Mouse (Mus musculus): ENCODE results near the gene Apol10a. TPM values are rescaled to one million over a fixed set of nuclear protein-coding genes. Genes with fewer than 3 reads are reported as not detected.
"Not testable (repeated sequence)": the region's sequence is repeated elsewhere in the genome, so short reads cannot be mapped to it uniquely, and the experiment has no call there.

Gene Apol10a
- not detected for total RNA-seq (2021)
- long read RNA-seq, experiment 1: 0 reads
- long read RNA-seq, experiment 2: 0 reads

- H3K4me3 ChIP-seq; DNase-seq; intact Hi-C loops (cut with DNase I); H3K27ac ChIP-seq: not testable (repeated sequence)
Observed at GRCm38 (mm10) chr15:77476693-77477092, at the start of gene Apol10a. Apol10a (plus strand) TSS chr15:77477047.

- not testable (repeated sequence) for H3K4me3 ChIP-seq, DNase-seq, H3K27ac ChIP-seq
- intact Hi-C loops (cut with DNase I): loop anchor here (10.0 kb wide), 1 partner anchor 286 kb away; no protein-coding TSS in a partner anchor
Observed at GRCm38 (mm10) chr15:77428690-77429448, 48.0 kb upstream of the Apol10a start.

GRCm38 (mm10) chr15:77444746-77445145 lies 32.1 kb upstream of the Apol10a start:
- H3K4me3 ChIP-seq; DNase-seq; H3K27ac ChIP-seq; intact Hi-C loops (cut with DNase I): not testable (repeated sequence)

- H3K4me3 ChIP-seq; DNase-seq; H3K27ac ChIP-seq; intact Hi-C loops (cut with DNase I): not testable (repeated sequence)
Observed at GRCm38 (mm10) chr15:77445668-77446067, 31.2 kb upstream of the Apol10a start.

GRCm38 (mm10) chr15:77447392-77447791 lies 29.5 kb upstream of the Apol10a start, which contains the start of gene Apol7b:
Apol7b (minus strand) TSS chr15:77447492.
- intact Hi-C loops (cut with DNase I); DNase-seq; H3K27ac ChIP-seq; H3K4me3 ChIP-seq: not testable (repeated sequence)

- H3K4me3 ChIP-seq; intact Hi-C loops (cut with DNase I); H3K27ac ChIP-seq: not testable (repeated sequence)
- DNase-seq: peak; percentile 22
- TF ChIP-seq CTCF (IDR thresholded peaks at IDR 0.05): peak; percentile 32
Observed at GRCm38 (mm10) chr15:77449927-77450326, 26.9 kb upstream of the Apol10a start.

GRCm38 (mm10) chr15:77474699-77475390 lies 2.0 kb upstream of the Apol10a start:
- H3K27ac ChIP-seq; H3K4me3 ChIP-seq; DNase-seq; intact Hi-C loops (cut with DNase I): not testable (repeated sequence)

- DNase-seq: no peak
- Histone ChIP-seq H3K27ac (no peak overlapping the region), H3K4me3 (no peak overlapping the region)
- no peak for TF ChIP-seq CTCF (IDR thresholded peaks at IDR 0.05)
- intact Hi-C loops (cut with DNase I): no loop called here
Observed at GRCm38 (mm10) chr15:77482140-77482794, 5.4 kb downstream of the Apol10a start.

GRCm38 (mm10) chr15:77493181-77493580 lies 16.3 kb downstream of the Apol10a start:
- H3K4me3 ChIP-seq; H3K27ac ChIP-seq; DNase-seq; intact Hi-C loops (cut with DNase I): not testable (repeated sequence)

- H3K27ac ChIP-seq; DNase-seq; intact Hi-C loops (cut with DNase I); H3K4me3 ChIP-seq: not testable (repeated sequence)
Observed at GRCm38 (mm10) chr15:77494694-77495093, 17.8 kb downstream of the Apol10a start.

- intact Hi-C loops (cut with DNase I); H3K4me3 ChIP-seq; DNase-seq; H3K27ac ChIP-seq: not testable (repeated sequence)
Observed at GRCm38 (mm10) chr15:77507966-77508365, 31.1 kb downstream of the Apol10a start, which contains the start of gene Apol11a. Apol11a (plus strand) TSS chr15:77508271.

GRCm38 (mm10) chr15:77520596-77520995 lies 43.7 kb downstream of the Apol10a start:
- DNase-seq, H3K27ac ChIP-seq, H3K4me3 ChIP-seq: not testable (repeated sequence)
- intact Hi-C loops (cut with DNase I): loop anchor here (5.0 kb wide), 1 partner anchor 112 kb away; no protein-coding TSS in a partner anchor
